Mouse (Mus musculus) embryonic facial prominence, embryonic 14.5 days (tissue): ENCODE data around the gene Ephb1. TPM values are rescaled to one million over a fixed set of nuclear protein-coding genes. Genes with fewer than 3 reads are reported as not detected.

Experiments used
- ATAC-seq: fragments of 200-750 bp; cut with Nextera tagmentation; 2 replicates; pipeline ENCODE4 v1.8.0; 2017; ENCODE audit warnings: low read depth, moderate number of reproducible peaks, moderate TSS enrichment
- DNase-seq: peaks from one replicate; pipeline ENCODE4 v3.0.0-alpha.2; 2015; ENCODE audit warnings: low spot score
- H3K27ac ChIP-seq: fragments of 300-500 bp; sonication (generic); replicated peaks from 2 replicates; pipeline ENCODE4 v1.5.1; 2014; ENCODE audit warnings: low read depth, mild to moderate bottlenecking, low read length, moderate library complexity
- H3K27me3 ChIP-seq: fragments of 300-500 bp; sonication (generic); replicated peaks from 2 replicates; pipeline ENCODE4 v1.6.1; 2014; ENCODE audit warnings: low read length; ENCODE audit not compliant: control insufficient read depth, insufficient read depth
- H3K36me3 ChIP-seq: fragments of 300-500 bp; sonication (generic); 2 replicates; pipeline ENCODE4 v1.6.1; 2014; ENCODE audit warnings: low read length, mixed read lengths; ENCODE audit not compliant: control insufficient read depth, insufficient read depth
- H3K4me1 ChIP-seq: fragments of 300-500 bp; sonication (generic); 2 replicates; pipeline ENCODE4 v1.6.1; 2014; ENCODE audit warnings: antibody characterized with exemption, low read length; ENCODE audit not compliant: control insufficient read depth, insufficient read depth
- H3K4me2 ChIP-seq: fragments of 300-500 bp; sonication (generic); 2 replicates; pipeline ENCODE4 v1.6.1; 2014; ENCODE audit warnings: low read depth, mild to moderate bottlenecking, low read length, moderate library complexity, mixed read lengths
- H3K4me3 ChIP-seq: fragments of 300-500 bp; sonication (generic); 2 replicates; pipeline ENCODE4 v1.5.1; 2014; ENCODE audit warnings: low read depth, mild to moderate bottlenecking, low read length
- H3K9ac ChIP-seq: fragments of 300-500 bp; sonication (generic); 2 replicates; pipeline ENCODE4 v1.6.1; 2014; ENCODE audit warnings: low read depth, mild to moderate bottlenecking, low read length, moderate library complexity, mixed read lengths
- H3K9me3 ChIP-seq: fragments of 300-500 bp; sonication (generic); 2 replicates; pipeline ENCODE4 v1.6.1; 2016; ENCODE audit warnings: low read length; ENCODE audit not compliant: control insufficient read depth
- WGBS: fragments of 180-500 bp; shearing (Covaris S2); extraction: QIAGEN DNeasy Blood & Tissue Kit; methylation state at CpG from one replicate; pipeline ENCODE4 v1.1.7; 2014; 5-methylcytosine and 5-hydroxymethylcytosine counted together
- polyA plus RNA-seq: library from polyadenylated mRNA; unstranded; fragments of >200 nt; fragmentation: Nextera tagmentation; extraction: Ambion mirVana; gene quantifications from 2 replicates; pipeline ENCODE4 v1.2.1, GENCODE M21; 2014

Ephb1 gene
- polyA plus RNA-seq, 1 experiment from 2014 or later: 3.9 TPM

GRCm38 (mm10) chr9:101996771-101997500, 357.6 kb downstream of the Ephb1 start:
- DNase-seq: no peak
- Histone ChIP-seq H3K4me1 (no peaks in the 10 kb centered on the region), H3K4me2 (no peak overlapping the region), H3K27me3 (no peaks in the 10 kb centered on the region), H3K9ac (no peak overlapping the region), H3K27ac (no peak overlapping the region), H3K4me3 (no peak overlapping the region), H3K9me3 (no peaks in the 10 kb centered on the region), H3K36me3 (no peaks in the 10 kb centered on the region)
- 77% methylated on average over 16 of the region's 16 CpGs for WGBS
- no peak for ATAC-seq

GRCm38 (mm10) chr9:101996183-101996582, 358.3 kb downstream of the Ephb1 start:
- Histone ChIP-seq H3K27ac (no peak overlapping the region), H3K9ac (no peak overlapping the region), H3K4me2 (no peak overlapping the region), H3K36me3 (no peaks in the 10 kb centered on the region), H3K4me1 (no peaks in the 10 kb centered on the region), H3K9me3 (no peaks in the 10 kb centered on the region), H3K27me3 (no peaks in the 10 kb centered on the region), H3K4me3 (no peak overlapping the region)
- DNase-seq: no peak
- WGBS: 75% methylated on average over 7 of the region's 7 CpGs
- ATAC-seq: no peak

GRCm38 (mm10) chr9:101995423-101996156, 358.9 kb downstream of the Ephb1 start:
- Histone ChIP-seq H3K4me2 (no peak overlapping the region), H3K4me3 (no peak overlapping the region), H3K9me3 (no peaks in the 10 kb centered on the region), H3K27me3 (no peaks in the 10 kb centered on the region), H3K36me3 (no peaks in the 10 kb centered on the region), H3K4me1 (no peaks in the 10 kb centered on the region), H3K9ac (no peak overlapping the region), H3K27ac (no peak overlapping the region)
- 81% methylated on average over 10 of the region's 10 CpGs for WGBS
- ATAC-seq: no peak
- no peak for DNase-seq

GRCm38 (mm10) chr9:101994086-101994485, 360.4 kb downstream of the Ephb1 start:
- no peaks in the 10 kb centered on the region for H3K27me3 ChIP-seq
- H3K36me3 ChIP-seq: no peaks in the 10 kb centered on the region
- H3K4me3 ChIP-seq: no peak overlapping the region
- no peak overlapping the region for H3K9ac ChIP-seq
- ATAC-seq (no peak), DNase-seq (no peak)
- H3K27ac ChIP-seq: no peak overlapping the region
- no peaks in the 10 kb centered on the region for H3K4me1 ChIP-seq
- WGBS: 84% methylated on average over 2 of the region's 2 CpGs
- no peak overlapping the region for H3K4me2 ChIP-seq
- no peaks in the 10 kb centered on the region for H3K9me3 ChIP-seq

GRCm38 (mm10) chr9:101990836-101991235, 363.7 kb downstream of the Ephb1 start:
- DNase-seq: no peak
- no peak overlapping the region for H3K4me3 ChIP-seq
- H3K27ac ChIP-seq: no peak overlapping the region
- H3K36me3 ChIP-seq: no peaks in the 10 kb centered on the region
- no peak for ATAC-seq
- no peak overlapping the region for H3K9ac ChIP-seq
- no peaks in the 10 kb centered on the region for H3K27me3 ChIP-seq
- H3K4me2 ChIP-seq: no peak overlapping the region
- WGBS: 75% methylated on average over 12 of the region's 12 CpGs
- no peaks in the 10 kb centered on the region for H3K4me1 ChIP-seq
- H3K9me3 ChIP-seq: no peaks in the 10 kb centered on the region

- no peak overlapping the region for H3K27ac ChIP-seq
- no peak overlapping the region for H3K9ac ChIP-seq
- H3K36me3 ChIP-seq: no peaks in the 10 kb centered on the region
- no peaks in the 10 kb centered on the region for H3K4me1 ChIP-seq
- H3K4me3 ChIP-seq: no peak overlapping the region
- DNase-seq (no peak), ATAC-seq (no peak)
- no peaks in the 10 kb centered on the region for H3K9me3 ChIP-seq
- no peak overlapping the region for H3K4me2 ChIP-seq
- H3K27me3 ChIP-seq: no peaks in the 10 kb centered on the region
- 79% methylated on average over 6 of the region's 6 CpGs for WGBS
Measured at GRCm38 (mm10) chr9:101990032-101990431, 364.5 kb downstream of the Ephb1 start.

- 81% methylated on average over 2 of the region's 2 CpGs for WGBS
- no peaks in the 10 kb centered on the region for H3K4me1 ChIP-seq
- ATAC-seq: no peak
- no peaks in the 10 kb centered on the region for H3K27me3 ChIP-seq
- no peaks in the 10 kb centered on the region for H3K36me3 ChIP-seq
- H3K4me3 ChIP-seq: no peak overlapping the region
- H3K9ac ChIP-seq: no peak overlapping the region
- no peak overlapping the region for H3K4me2 ChIP-seq
- no peak overlapping the region for H3K27ac ChIP-seq
- DNase-seq: no peak
- H3K9me3 ChIP-seq: no peaks in the 10 kb centered on the region
Measured at GRCm38 (mm10) chr9:101986910-101987309, 367.6 kb downstream of the Ephb1 start.

- Histone ChIP-seq H3K4me1 (no peaks in the 10 kb centered on the region), H3K27me3 (no peaks in the 10 kb centered on the region), H3K9ac (no peak overlapping the region), H3K36me3 (no peaks in the 10 kb centered on the region), H3K27ac (no peak overlapping the region), H3K4me2 (no peak overlapping the region), H3K9me3 (no peaks in the 10 kb centered on the region), H3K4me3 (no peak overlapping the region)
- WGBS: 84% methylated on average over 7 of the region's 7 CpGs
- no peak for ATAC-seq
- no peak for DNase-seq
Measured at GRCm38 (mm10) chr9:101982378-101982777, 372.1 kb downstream of the Ephb1 start.

- Histone ChIP-seq H3K36me3 (no peaks in the 10 kb centered on the region), H3K4me2 (no peak overlapping the region), H3K9me3 (no peaks in the 10 kb centered on the region), H3K9ac (no peak overlapping the region), H3K27me3 (no peaks in the 10 kb centered on the region), H3K27ac (no peak overlapping the region), H3K4me3 (no peak overlapping the region), H3K4me1 (no peaks in the 10 kb centered on the region)
- DNase-seq (no peak), ATAC-seq (no peak)
- WGBS: 79% methylated on average over 2 of the region's 2 CpGs
Measured at GRCm38 (mm10) chr9:101981161-101981560, 373.3 kb downstream of the Ephb1 start.
